Mouse (Mus musculus): ENCODE results near the gene Ceacam10. TPM values are rescaled to one million over a fixed set of nuclear protein-coding genes. Genes with fewer than 3 reads are reported as not detected.
A peak's percentile ranks its signal among the peaks of the same experiment; 100 is the strongest.

Gene Ceacam10
- total and polyA plus RNA-seq, 3 experiments: not detected

DNA sequence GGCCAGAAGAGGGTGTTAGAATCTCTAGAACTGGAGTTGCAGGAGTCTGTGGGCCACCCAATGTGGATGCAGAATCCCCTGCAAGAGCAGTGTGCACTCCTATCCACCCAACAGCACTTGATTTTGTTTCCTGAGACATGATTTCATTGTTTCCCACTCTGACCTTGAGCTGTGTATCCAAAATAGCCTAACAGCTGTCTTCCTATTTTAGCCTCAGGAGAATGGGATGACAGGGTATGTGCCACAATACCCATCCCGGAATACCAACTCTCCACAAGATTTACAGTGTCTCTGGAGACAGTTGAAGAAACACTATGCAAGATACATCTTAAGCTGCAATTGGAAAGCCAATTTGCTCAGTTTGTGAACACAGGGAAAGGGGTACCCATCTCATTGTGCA lies 20.9 kb downstream of the Ceacam10 start:
- WGBS: 78% methylated on average over 1 of the region's 1 CpGs
- Histone ChIP-seq H3K27me3 (ENCODE audit: control insufficient read depth, insufficient read depth, low read length) (no peaks in the 10 kb centered on the region), H3K4me3 (no peak overlapping the region), H3K9ac (ENCODE audit: low read depth, low read length) (no peak overlapping the region), H3K4me1 (ENCODE audit: control insufficient read depth, insufficient read depth, low read length) (no peaks in the 10 kb centered on the region), H3K36me3 (ENCODE audit: control insufficient read depth, insufficient read depth, low read length) (no peaks in the 10 kb centered on the region), H3K27ac (no peak overlapping the region), H3K79me2 (replicated peaks; ENCODE audit: control insufficient read depth, insufficient read depth, low read length) (no peaks in the 10 kb centered on the region)
- no peak for TF ChIP-seq POLR2A (IDR thresholded peaks at IDR 0.05; ENCODE audit: insufficient read depth, low read depth, low read length)
- TF ChIP-seq CTCF (IDR thresholded peaks at IDR 0.05): no peak
- no peak for TF ChIP-seq EP300 (IDR thresholded peaks at IDR 0.05; ENCODE audit: insufficient read depth, low read depth, low read length)
- intact Hi-C loops (cut with DNase I): no loop called here
- no peak for DNase-seq

DNA sequence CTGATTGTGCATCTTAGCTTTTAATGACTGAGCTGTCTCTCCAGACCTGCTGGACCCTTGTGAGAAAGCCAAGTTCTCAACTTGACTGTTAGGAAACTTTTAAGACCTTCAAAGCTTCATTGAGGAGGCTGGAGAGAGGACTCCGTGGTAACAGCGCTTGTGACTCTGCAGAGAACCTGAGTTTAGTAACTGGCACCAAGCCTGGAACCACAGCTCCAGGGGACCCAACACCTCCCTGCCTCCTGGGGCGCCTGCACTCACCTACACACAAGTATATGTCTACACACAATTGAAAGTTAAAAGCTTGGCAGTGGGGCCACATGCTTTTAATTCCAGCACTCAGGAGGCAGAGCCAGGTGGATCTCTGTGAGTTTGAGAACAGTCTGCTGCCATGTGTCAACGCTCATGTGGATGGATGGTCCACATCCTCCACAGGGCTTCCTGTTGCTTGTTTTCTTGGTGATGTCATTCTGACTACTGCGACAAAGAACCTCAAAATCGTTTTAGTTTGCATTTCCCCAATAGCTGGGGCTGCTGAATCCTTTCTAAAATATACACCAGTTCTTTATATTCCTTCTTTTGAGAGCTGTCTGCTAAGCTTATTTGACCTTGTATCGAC lies 25.3 kb downstream of the Ceacam10 start:
- intact Hi-C loops (cut with DNase I): loop anchor here (10.0 kb wide), 1 partner anchor 643 kb away; no protein-coding TSS in a partner anchor
- Histone ChIP-seq H3K4me1 (ENCODE audit: control insufficient read depth, insufficient read depth, low read length) (no peaks in the 10 kb centered on the region), H3K4me3 (no peak overlapping the region), H3K9ac (ENCODE audit: low read depth, low read length) (no peak overlapping the region), H3K27me3 (ENCODE audit: control insufficient read depth, insufficient read depth, low read length) (no peaks in the 10 kb centered on the region), H3K79me2 (replicated peaks; ENCODE audit: control insufficient read depth, insufficient read depth, low read length) (no peaks in the 10 kb centered on the region), H3K36me3 (ENCODE audit: control insufficient read depth, insufficient read depth, low read length) (no peaks in the 10 kb centered on the region), H3K27ac (no peak overlapping the region)
- no peak for DNase-seq
- 46% methylated on average over 7 of the region's 7 CpGs for WGBS
- TF ChIP-seq CTCF (IDR thresholded peaks at IDR 0.05) (no peak), POLR2A (IDR thresholded peaks at IDR 0.05; ENCODE audit: insufficient read depth, low read depth, low read length) (no peak), EP300 (IDR thresholded peaks at IDR 0.05; ENCODE audit: insufficient read depth, low read depth, low read length) (no peak)

DNA sequence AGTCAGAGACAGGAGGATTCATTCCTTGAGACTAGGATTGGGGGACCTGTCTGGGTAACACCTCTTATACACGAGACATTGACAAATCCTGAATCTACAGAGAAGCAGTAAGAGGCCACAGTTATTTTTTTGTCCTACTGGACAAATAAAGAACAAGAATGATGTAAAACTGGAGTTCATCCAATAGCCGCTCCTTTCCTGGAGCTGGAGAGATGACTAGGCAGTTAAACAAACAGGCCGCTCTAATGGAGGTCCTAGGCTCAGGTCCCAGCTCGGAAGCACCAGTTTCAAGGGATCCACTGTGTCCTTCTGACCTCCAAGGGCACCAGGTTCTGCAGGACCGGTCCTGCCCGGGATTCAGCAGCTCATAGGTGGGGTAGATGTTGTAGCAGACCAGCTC lies 27.8 kb downstream of the Ceacam10 start:
- peak in 1 of 2 experiments; percentile 21 for DNase-seq
- Histone ChIP-seq H3K27ac (no peak overlapping the region), H3K79me2 (replicated peaks; ENCODE audit: control insufficient read depth, insufficient read depth, low read length) (no peaks in the 10 kb centered on the region), H3K4me1 (ENCODE audit: control insufficient read depth, insufficient read depth, low read length) (no peaks in the 10 kb centered on the region), H3K27me3 (ENCODE audit: control insufficient read depth, insufficient read depth, low read length) (no peaks in the 10 kb centered on the region), H3K9ac (ENCODE audit: low read depth, low read length) (no peak overlapping the region), H3K4me3 (no peak overlapping the region), H3K36me3 (ENCODE audit: control insufficient read depth, insufficient read depth, low read length) (no peaks in the 10 kb centered on the region)
- intact Hi-C loops (cut with DNase I): loop anchor here (10.0 kb wide), 1 partner anchor 640 kb away; no protein-coding TSS in a partner anchor
- 38% methylated on average over 6 of the region's 6 CpGs for WGBS
- no peak for TF ChIP-seq CTCF (IDR thresholded peaks at IDR 0.05)

DNA sequence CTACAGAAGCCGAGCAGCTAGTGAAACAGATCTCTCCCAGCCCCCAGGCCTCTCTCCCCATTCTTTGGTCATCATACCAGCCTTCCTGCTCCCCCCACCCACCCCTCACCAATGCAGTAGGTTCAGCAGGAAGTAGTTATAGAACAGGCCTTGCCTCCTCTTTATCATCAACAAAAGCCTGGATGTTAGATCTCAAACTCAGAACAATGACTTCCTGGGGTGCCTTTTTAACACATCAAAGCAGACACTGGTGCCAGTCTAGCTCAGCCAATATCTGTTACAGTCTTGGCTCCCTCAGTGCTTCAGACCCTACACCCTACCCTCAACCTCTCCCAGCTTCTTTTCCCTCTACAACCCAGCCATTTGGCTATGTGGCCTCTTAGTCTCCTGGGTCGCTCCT lies 32.0 kb downstream of the Ceacam10 start:
- H3K79me2 ChIP-seq (replicated peaks; ENCODE audit: control insufficient read depth, insufficient read depth, low read length): no peaks in the 10 kb centered on the region
- no peak overlapping the region for H3K9ac ChIP-seq (ENCODE audit: low read depth, low read length)
- no peak overlapping the region for H3K4me3 ChIP-seq
- intact Hi-C loops (cut with DNase I): loop anchor here (10.0 kb wide), 1 partner anchor 636 kb away; no protein-coding TSS in a partner anchor
- no peaks in the 10 kb centered on the region for H3K36me3 ChIP-seq (ENCODE audit: control insufficient read depth, insufficient read depth, low read length)
- TF ChIP-seq EP300 (IDR thresholded peaks at IDR 0.05; ENCODE audit: insufficient read depth, low read depth, low read length) (no peak), POLR2A (IDR thresholded peaks at IDR 0.05; ENCODE audit: insufficient read depth, low read depth, low read length) (no peak), CTCF (IDR thresholded peaks at IDR 0.05) (no peak)
- 19% methylated on average over 2 of the region's 2 CpGs for WGBS
- no peak overlapping the region for H3K27ac ChIP-seq
- no peak for DNase-seq
- no peaks in the 10 kb centered on the region for H3K27me3 ChIP-seq (ENCODE audit: control insufficient read depth, insufficient read depth, low read length)
- no peaks in the 10 kb centered on the region for H3K4me1 ChIP-seq (ENCODE audit: control insufficient read depth, insufficient read depth, low read length)

DNA sequence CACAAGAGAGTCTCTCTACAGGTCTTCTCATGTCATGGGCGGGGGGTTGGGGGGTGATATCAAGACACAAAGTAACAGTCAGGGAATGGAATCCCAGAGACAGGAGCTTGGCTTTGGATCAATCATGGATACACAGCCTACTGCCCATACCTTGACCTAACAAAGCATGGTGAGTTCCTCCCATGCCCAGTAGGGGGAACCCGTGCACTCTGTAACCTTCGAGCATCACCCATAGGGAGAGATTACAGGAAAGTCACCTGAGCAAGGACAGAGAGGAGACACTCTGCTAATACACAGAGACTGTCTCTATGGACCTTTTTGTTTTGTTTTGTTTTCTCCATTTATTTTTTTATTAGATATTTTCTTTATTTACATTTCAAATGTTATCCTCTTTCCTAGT lies 40.5 kb downstream of the Ceacam10 start:
- TF ChIP-seq EP300 (IDR thresholded peaks at IDR 0.05; ENCODE audit: insufficient read depth, low read depth, low read length) (0 out of 2 replicates have a peak, but pooled peaks have one; percentile 31), POLR2A (IDR thresholded peaks at IDR 0.05; ENCODE audit: insufficient read depth, low read depth, low read length) (no peak), CTCF (IDR thresholded peaks at IDR 0.05) (peak; percentile 87)
- H3K9ac ChIP-seq (ENCODE audit: low read depth, low read length): no peak overlapping the region
- H3K27ac ChIP-seq: no peak overlapping the region
- no peaks in the 10 kb centered on the region for H3K36me3 ChIP-seq (ENCODE audit: control insufficient read depth, insufficient read depth, low read length)
- H3K4me1 ChIP-seq (ENCODE audit: control insufficient read depth, insufficient read depth, low read length): no peaks in the 10 kb centered on the region
- intact Hi-C loops (cut with DNase I): loop anchor here (5.0 kb wide), 1 partner anchor 155 kb away; the partner anchor contains the start of gene Rabac1
- H3K4me3 ChIP-seq: no peak overlapping the region
- no peaks in the 10 kb centered on the region for H3K27me3 ChIP-seq (ENCODE audit: control insufficient read depth, insufficient read depth, low read length)
- WGBS: 1% methylated on average over 3 of the region's 3 CpGs
- H3K79me2 ChIP-seq (replicated peaks; ENCODE audit: control insufficient read depth, insufficient read depth, low read length): no peaks in the 10 kb centered on the region
- DNase-seq: peak; percentile 52 to 68

DNA sequence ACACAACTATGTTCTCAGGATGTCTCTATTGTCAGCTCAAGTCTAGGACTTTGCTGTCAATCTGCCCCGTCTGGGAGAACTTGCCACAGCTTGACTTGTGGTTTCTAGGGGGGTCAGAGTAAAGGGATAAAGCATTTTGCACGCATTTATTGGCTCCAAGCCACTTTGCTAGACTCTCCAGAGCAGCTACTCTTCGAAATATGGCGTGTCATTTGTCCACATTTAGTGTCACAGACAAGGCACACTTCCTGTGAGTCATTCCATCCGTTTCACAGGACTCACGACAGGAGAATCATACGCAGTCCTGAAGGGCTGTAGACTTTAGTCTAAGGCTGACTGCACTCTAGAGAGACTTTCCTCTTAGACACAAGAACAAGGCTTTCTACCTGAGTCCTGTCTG lies 47.4 kb downstream of the Ceacam10 start:
- 25% methylated on average over 7 of the region's 7 CpGs for WGBS
- no peak overlapping the region for H3K9ac ChIP-seq (ENCODE audit: low read depth, low read length)
- no peak overlapping the region for H3K27ac ChIP-seq
- H3K79me2 ChIP-seq (replicated peaks; ENCODE audit: control insufficient read depth, insufficient read depth, low read length): no peaks in the 10 kb centered on the region
- TF ChIP-seq EP300 (IDR thresholded peaks at IDR 0.05; ENCODE audit: insufficient read depth, low read depth, low read length) (no peak), CTCF (IDR thresholded peaks at IDR 0.05) (no peak), POLR2A (IDR thresholded peaks at IDR 0.05; ENCODE audit: insufficient read depth, low read depth, low read length) (no peak)
- H3K4me3 ChIP-seq: no peak overlapping the region
- intact Hi-C loops (cut with DNase I): no loop called here
- no peaks in the 10 kb centered on the region for H3K27me3 ChIP-seq (ENCODE audit: control insufficient read depth, insufficient read depth, low read length)
- H3K36me3 ChIP-seq (ENCODE audit: control insufficient read depth, insufficient read depth, low read length): no peaks in the 10 kb centered on the region
- no peak for DNase-seq
- H3K4me1 ChIP-seq (ENCODE audit: control insufficient read depth, insufficient read depth, low read length): no peaks in the 10 kb centered on the region
